Mouse (Mus musculus) C2C12 (cell line): ENCODE data around the gene Kcnq4.

Experiments
- CTCF ChIP-seq: IDR thresholded peaks from one replicate; pipeline ENCODE4 v1.5.1; 2011; ENCODE audit not compliant: control insufficient read depth, insufficient read depth, insufficient read length
- MAX ChIP-seq: IDR thresholded peaks from one replicate; pipeline ENCODE4 v1.6.1; 2011; ENCODE audit warnings: mild to moderate bottlenecking, control low read depth

DNA sequence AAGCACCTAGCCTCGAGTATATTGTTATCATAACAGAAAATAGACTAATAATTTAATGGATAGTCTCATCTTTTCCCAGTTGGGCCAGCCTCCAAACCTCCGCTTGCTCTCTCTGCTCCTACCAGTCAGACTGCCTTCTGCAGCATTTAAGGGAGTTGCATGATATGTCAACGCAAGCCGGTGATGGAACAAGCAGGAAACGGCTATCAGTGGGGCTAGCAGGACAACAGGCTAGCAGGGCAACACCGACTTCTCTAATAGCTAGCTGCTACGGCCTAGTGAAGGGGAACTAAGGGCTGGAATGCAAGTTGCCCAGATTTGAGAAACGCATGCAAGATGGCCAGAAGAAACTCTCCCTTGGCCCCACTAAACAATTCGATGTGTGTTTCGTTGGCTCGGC is 20.6 kb downstream of the Kcnq4 start:
- TF ChIP-seq CTCF (no peak), MAX (no peak)
